Mouse (Mus musculus): ENCODE measurements around the gene 1700037H04Rik. TPM values are rescaled to one million over a fixed set of nuclear protein-coding genes. Genes with fewer than 3 reads are reported as not detected.
A peak's percentile ranks its signal among the peaks of the same experiment; 100 is the strongest.

Gene 1700037H04Rik
- 48.3 and 88.8 TPM in 2 replicates for total RNA-seq (2014; rRNA removed; ENCODE audit: low replicate concordance)
- polyA plus RNA-seq (2015; fragmentation: Nextera tagmentation; extraction: Ambion mirVana): 35.9 and 39.7 TPM in 2 replicates

GRCm38 (mm10) chr2:131159938-131160581 lies at the start of gene 1700037H04Rik:
Gene 1700037H04Rik, minus strand, starts transcription at chr2:131160081.
- peak; percentile 98 for ATAC-seq (ENCODE audit: insufficient read depth, low read depth)

GRCm38 (mm10) chr2:131209125-131209795 lies 49.4 kb upstream of the 1700037H04Rik start:
- H3K4me3 ChIP-seq (ENCODE audit: low read depth, low read length): peak overlapping the region; percentile 61; the same call in 1 of the 2 replicates
- WGBS: 58% methylated on average over 4 of the region's 4 CpGs
- peaks cover 45% of the 10 kb centered on the region for H3K4me1 ChIP-seq (ENCODE audit: control insufficient read depth, insufficient read depth)
- TF ChIP-seq EP300 (IDR thresholded peaks at IDR 0.05; ENCODE audit: low read depth) (no peak), CTCF (IDR thresholded peaks at IDR 0.05; ENCODE audit: low read depth) (no peak)
- ATAC-seq (ENCODE audit: insufficient read depth, low read depth): no peak
- no peaks in the 10 kb centered on the region for H3K9me3 ChIP-seq (replicated peaks; ENCODE audit: control insufficient read depth, low read length)
- peaks cover 21% of the 10 kb centered on the region for H3K36me3 ChIP-seq (replicated peaks; ENCODE audit: control insufficient read depth, insufficient read depth, low read length)
- H3K9ac ChIP-seq (replicated peaks; ENCODE audit: low read depth, low read length): peak overlapping the region; percentile 74; the same call in 1 of the 2 replicates
- no peak for DNase-seq (ENCODE audit: low spot score)
- H3K27me3 ChIP-seq (ENCODE audit: control insufficient read depth, insufficient read depth, low read length): no peaks in the 10 kb centered on the region
- peak overlapping the region; percentile 88 for H3K27ac ChIP-seq (ENCODE audit: low read depth)
- peak overlapping the region; percentile 67 for H3K4me2 ChIP-seq (ENCODE audit: low read depth, low read length)

More at GRCm38 (mm10) chr2:131159938-131160581, at the start of gene 1700037H04Rik:
- peak within 1 kb of the TSS; percentile 99 for H3K4me2 ChIP-seq (ENCODE audit: low read depth, low read length)
- DNase-seq (ENCODE audit: low spot score): peak; percentile 99
- TF ChIP-seq EP300 (IDR thresholded peaks at IDR 0.05; ENCODE audit: low read depth): no peak
- TF ChIP-seq CTCF (IDR thresholded peaks at IDR 0.05; ENCODE audit: low read depth): no peak
- H3K27ac ChIP-seq (ENCODE audit: low read depth): peak within 1 kb of the TSS; percentile 84
- peak within 1 kb of the TSS; percentile 71 for H3K9ac ChIP-seq (replicated peaks; ENCODE audit: low read depth, low read length)
- peaks cover 8% of the 10 kb centered on the region; the same call in 1 of the 2 replicates for H3K36me3 ChIP-seq (replicated peaks; ENCODE audit: control insufficient read depth, insufficient read depth, low read length)
- H3K4me1 ChIP-seq (ENCODE audit: control insufficient read depth, insufficient read depth): peaks cover 7% of the 10 kb centered on the region; the same call in 1 of the 2 replicates
- H3K27me3 ChIP-seq (ENCODE audit: control insufficient read depth, insufficient read depth, low read length): no peaks in the 10 kb centered on the region
- no peaks in the 10 kb centered on the region for H3K9me3 ChIP-seq (replicated peaks; ENCODE audit: control insufficient read depth, low read length)
- H3K4me3 ChIP-seq (ENCODE audit: low read depth, low read length): peak within 1 kb of the TSS; percentile 70
- WGBS: 0% methylated on average over 52 of the region's 54 CpGs

GRCm38 (mm10) chr2:131208356-131208755 lies 48.5 kb upstream of the 1700037H04Rik start:
- Histone ChIP-seq H3K9me3 (replicated peaks; ENCODE audit: control insufficient read depth, low read length) (no peaks in the 10 kb centered on the region), H3K9ac (replicated peaks; ENCODE audit: low read depth, low read length) (no peak overlapping the region)
- 95% methylated on average over 2 of the region's 2 CpGs for WGBS

GRCm38 (mm10) chr2:131206778-131207177 lies 46.9 kb upstream of the 1700037H04Rik start, which contains the start of gene Ap5s1:
Gene Ap5s1, plus strand, starts transcription at chr2:131207078.
- ATAC-seq (ENCODE audit: insufficient read depth, low read depth) (no peak), DNase-seq (ENCODE audit: low spot score) (no peak)
- 79% methylated on average over 4 of the region's 4 CpGs for WGBS
- no peak for TF ChIP-seq EP300 (IDR thresholded peaks at IDR 0.05; ENCODE audit: low read depth)
- TF ChIP-seq CTCF (IDR thresholded peaks at IDR 0.05; ENCODE audit: low read depth): no peak
- H3K4me1 ChIP-seq (ENCODE audit: control insufficient read depth, insufficient read depth): peaks cover 29% of the 10 kb centered on the region
- no peak within 1 kb of the TSS for H3K4me2 ChIP-seq (ENCODE audit: low read depth, low read length)
- no peak within 1 kb of the TSS for H3K4me3 ChIP-seq (ENCODE audit: low read depth, low read length)
- H3K9me3 ChIP-seq (replicated peaks; ENCODE audit: control insufficient read depth, low read length): no peaks in the 10 kb centered on the region
- H3K27me3 ChIP-seq (ENCODE audit: control insufficient read depth, insufficient read depth, low read length): no peaks in the 10 kb centered on the region
- no peak within 1 kb of the TSS for H3K27ac ChIP-seq (ENCODE audit: low read depth)
- no peak within 1 kb of the TSS for H3K9ac ChIP-seq (replicated peaks; ENCODE audit: low read depth, low read length)
- H3K36me3 ChIP-seq (replicated peaks; ENCODE audit: control insufficient read depth, insufficient read depth, low read length): no peaks in the 10 kb centered on the region

More at GRCm38 (mm10) chr2:131208356-131208755, 48.5 kb upstream of the 1700037H04Rik start:
- Histone ChIP-seq H3K27ac (ENCODE audit: low read depth) (no peak overlapping the region), H3K27me3 (ENCODE audit: control insufficient read depth, insufficient read depth, low read length) (no peaks in the 10 kb centered on the region), H3K4me3 (ENCODE audit: low read depth, low read length) (no peak overlapping the region), H3K36me3 (replicated peaks; ENCODE audit: control insufficient read depth, insufficient read depth, low read length) (peaks cover 11% of the 10 kb centered on the region), H3K4me1 (ENCODE audit: control insufficient read depth, insufficient read depth) (peaks cover 44% of the 10 kb centered on the region), H3K4me2 (ENCODE audit: low read depth, low read length) (no peak overlapping the region)
- TF ChIP-seq CTCF (IDR thresholded peaks at IDR 0.05; ENCODE audit: low read depth) (no peak), EP300 (IDR thresholded peaks at IDR 0.05; ENCODE audit: low read depth) (no peak)
- ATAC-seq (ENCODE audit: insufficient read depth, low read depth) (no peak), DNase-seq (ENCODE audit: low spot score) (no peak)

DNA sequence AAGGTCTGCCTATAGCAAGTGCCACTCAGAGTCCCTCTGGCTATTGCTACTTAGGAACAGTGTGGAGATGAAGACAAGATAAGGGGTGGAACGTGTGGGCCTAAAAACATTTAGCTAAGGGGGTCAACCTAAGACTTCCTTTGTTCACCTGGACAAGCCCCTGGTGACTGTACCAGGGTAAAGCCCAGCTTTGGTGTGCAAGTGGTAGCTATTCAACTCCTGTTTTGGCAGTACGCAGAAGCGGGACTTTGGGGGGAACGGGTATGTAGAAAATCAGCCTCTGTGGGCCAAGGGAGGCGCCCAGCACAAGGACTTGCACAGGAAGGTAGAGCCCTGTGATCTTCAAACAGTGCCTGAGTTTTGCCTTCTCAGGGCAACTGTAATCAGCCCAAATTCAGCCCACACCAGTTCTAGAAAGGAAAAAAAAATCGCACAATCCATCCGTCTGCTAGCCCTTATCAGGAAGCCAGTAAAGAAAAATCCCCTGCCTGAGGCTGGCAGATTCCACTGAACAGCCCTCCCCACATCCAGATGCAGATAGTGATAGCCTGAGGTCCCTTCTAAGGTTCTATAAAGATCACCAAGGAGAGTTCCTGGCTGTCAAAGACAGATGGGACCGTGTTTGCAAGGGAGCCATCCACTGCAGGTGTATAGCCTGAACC lies 45.8 kb upstream of the 1700037H04Rik start:
- no peak for DNase-seq (ENCODE audit: low spot score)
- TF ChIP-seq EP300 (IDR thresholded peaks at IDR 0.05; ENCODE audit: low read depth): no peak
- TF ChIP-seq CTCF (IDR thresholded peaks at IDR 0.05; ENCODE audit: low read depth): no peak
- H3K27ac ChIP-seq (ENCODE audit: low read depth): peak overlapping the region; percentile 77; the same call in 1 of the 2 replicates
- 62% methylated on average over 8 of the region's 8 CpGs for WGBS
- no peaks in the 10 kb centered on the region for H3K9me3 ChIP-seq (replicated peaks; ENCODE audit: control insufficient read depth, low read length)
- H3K4me1 ChIP-seq (ENCODE audit: control insufficient read depth, insufficient read depth): peaks cover 22% of the 10 kb centered on the region
- no peak overlapping the region for H3K4me2 ChIP-seq (ENCODE audit: low read depth, low read length)
- no peak overlapping the region for H3K9ac ChIP-seq (replicated peaks; ENCODE audit: low read depth, low read length)
- H3K27me3 ChIP-seq (ENCODE audit: control insufficient read depth, insufficient read depth, low read length): no peaks in the 10 kb centered on the region
- no peak overlapping the region for H3K4me3 ChIP-seq (ENCODE audit: low read depth, low read length)
- H3K36me3 ChIP-seq (replicated peaks; ENCODE audit: control insufficient read depth, insufficient read depth, low read length): no peaks in the 10 kb centered on the region
- ATAC-seq (ENCODE audit: insufficient read depth, low read depth): no peak

Measured in heart, postnatal 0 days (tissue).